8 mouse cellular contexts compared by ENCODE assay signal in the genomic region with DNA sequence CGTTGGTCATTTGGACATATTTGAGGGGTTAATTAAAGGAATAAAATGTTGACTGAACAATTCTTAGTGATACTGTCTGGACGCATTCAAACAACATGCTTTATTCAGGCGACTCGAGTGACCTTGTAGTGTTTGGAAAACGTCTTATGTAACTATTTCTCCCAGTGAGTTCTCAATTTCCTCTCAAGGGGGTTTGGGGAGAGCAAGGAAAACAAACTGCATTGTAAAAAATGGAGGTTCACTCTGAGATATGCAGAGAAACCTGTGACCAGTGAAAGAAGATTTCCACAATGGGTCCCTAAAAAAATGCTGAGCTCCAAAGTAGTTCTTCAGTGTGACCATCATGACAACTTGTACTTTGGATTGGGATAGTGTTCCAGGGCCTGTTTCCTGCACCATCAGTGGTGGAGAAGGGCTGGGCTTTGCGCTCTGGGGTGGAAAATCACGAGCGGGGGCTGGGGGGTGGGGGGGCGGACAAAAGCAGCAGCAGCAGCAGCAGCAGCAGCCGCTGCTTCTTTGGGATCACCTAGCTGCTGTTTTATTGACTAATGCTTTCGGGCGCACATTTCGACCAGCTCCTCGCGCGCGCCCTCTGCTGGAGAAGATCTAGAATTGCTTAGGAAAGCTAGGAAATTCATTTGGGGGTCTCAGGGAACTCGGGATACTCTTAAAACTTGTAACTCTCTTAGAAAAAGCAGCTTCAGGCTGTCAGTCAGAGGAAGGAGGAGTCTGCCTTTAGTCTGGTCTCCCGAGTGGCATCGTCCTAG.
DNase-seq lines count a peak whose midpoint lies in the region; ATAC-seq and TF ChIP-seq lines count a peak whose summit lies in the region.

No protein-coding gene starts in this region.

- TF ChIP-seq EP300 in liver, embryonic 14.5 days (IDR thresholded peaks at IDR 0.05; ENCODE audit: low read depth): no peak

- TF ChIP-seq CTCF in testis, adult 2 months (IDR thresholded peaks at IDR 0.05; ENCODE audit: control insufficient read depth, insufficient read depth, insufficient replicate concordance, low read depth, low read length): peak; percentile 79
- TF ChIP-seq CTCF in intestine, postnatal 0 days (IDR thresholded peaks at IDR 0.05; ENCODE audit: low read depth): peak; percentile 88
- peak; percentile 84 for TF ChIP-seq CTCF in liver, embryonic 14.5 days (IDR thresholded peaks at IDR 0.05; ENCODE audit: low read depth)
- TF ChIP-seq CTCF in thymus, adult 2 months (IDR thresholded peaks at IDR 0.05; ENCODE audit: borderline replicate concordance, control insufficient read depth, extremely low read depth, insufficient read depth, low read length, poor library complexity): peak; percentile 65; the same call in 1 of the 2 replicates

- TF ChIP-seq POLR2A in testis, adult 2 months (IDR thresholded peaks at IDR 0.05; ENCODE audit: control insufficient read depth, low read depth, low read length): no peak
- no peak for TF ChIP-seq POLR2A in thymus, adult 2 months (IDR thresholded peaks at IDR 0.05; ENCODE audit: control insufficient read depth, extremely low read depth, insufficient read depth, low read length, poor library complexity)

- H3K4me3 ChIP-seq in testis, adult 2 months (ENCODE audit: control insufficient read depth, low read depth, low read length): no peak overlapping the region; the same call in 1 of the 2 replicates
- H3K4me3 ChIP-seq in intestine, postnatal 0 days (ENCODE audit: low read depth, low read length): no peak overlapping the region; the same call in 1 of the 2 replicates
- H3K4me3 ChIP-seq in liver, embryonic 14.5 days (ENCODE audit: insufficient read depth in 1 of 2, low read depth in 2 of 2, low read length in 2 of 2): no peak overlapping the region
- no peak overlapping the region for H3K4me3 ChIP-seq in thymus, adult 2 months (ENCODE audit: control insufficient read depth, insufficient read depth, low read length)

- H3K9me3 ChIP-seq in intestine, postnatal 0 days (ENCODE audit: control insufficient read depth): no peaks in the 10 kb centered on the region
- no peaks in the 10 kb centered on the region for H3K9me3 ChIP-seq in liver, embryonic 14.5 days (ENCODE audit: control insufficient read depth, low read length)

- no peak for ATAC-seq in intestine, postnatal 0 days
- ATAC-seq in liver, embryonic 14.5 days (ENCODE audit: insufficient read depth): peak; percentile 29; the same call in 1 of the 2 replicates

- no peak overlapping the region for H3K9ac ChIP-seq in intestine, postnatal 0 days (ENCODE audit: low read depth, low read length)
- no peak overlapping the region for H3K9ac ChIP-seq in liver, embryonic 14.5 days (replicated peaks)

- H3K27ac ChIP-seq in testis, adult 2 months (ENCODE audit: control insufficient read depth, insufficient read depth, low read depth, low read length): no peak overlapping the region
- H3K27ac ChIP-seq in intestine, postnatal 0 days (ENCODE audit: low read depth, low read length): no peak overlapping the region
- H3K27ac ChIP-seq in liver, embryonic 14.5 days: no peak overlapping the region
- no peak overlapping the region for H3K27ac ChIP-seq in thymus, adult 2 months (ENCODE audit: control insufficient read depth, insufficient read depth, low read length)

- no peak for DNase-seq in testis, postnatal 14 days (ENCODE audit: low spot score)
- DNase-seq in cerebellum, adult 9-11 months: peak; percentile 7
- peak; percentile 23 for DNase-seq in gastrocnemius, postnatal 14 days
- no peak for DNase-seq in liver, embryonic 14.5 days (ENCODE audit: low read depth in 3 of 3, low spot score in 3 of 3)
- DNase-seq in neural tube, embryonic 10.5 days (ENCODE audit: extremely low spot score, low spot score): peak; percentile 75
- DNase-seq in thymus, adult 2 months: peak; percentile 26

- no peaks in the 10 kb centered on the region; the same call in 1 of the 2 replicates for H3K4me1 ChIP-seq in testis, adult 2 months (ENCODE audit: control insufficient read depth, insufficient read depth, low read length)
- no peaks in the 10 kb centered on the region for H3K4me1 ChIP-seq in intestine, postnatal 0 days (replicated peaks; ENCODE audit: control insufficient read depth, insufficient read depth, low read length)
- no peaks in the 10 kb centered on the region for H3K4me1 ChIP-seq in liver, embryonic 14.5 days (replicated peaks; ENCODE audit: control insufficient read depth in 2 of 2, insufficient read depth in 2 of 2, low read length in 1 of 2)
- H3K4me1 ChIP-seq in thymus, adult 2 months (replicated peaks; ENCODE audit: control insufficient read depth, insufficient read depth, low read length): no peaks in the 10 kb centered on the region

- no peaks in the 10 kb centered on the region for H3K27me3 ChIP-seq in testis, adult 2 months (ENCODE audit: control insufficient read depth, insufficient read depth, low read length)
- no peaks in the 10 kb centered on the region for H3K27me3 ChIP-seq in intestine, postnatal 0 days (replicated peaks; ENCODE audit: control insufficient read depth, insufficient read depth, low read length)
- no peaks in the 10 kb centered on the region for H3K27me3 ChIP-seq in liver, embryonic 14.5 days (ENCODE audit: control insufficient read depth, insufficient read depth, low read length)
- H3K27me3 ChIP-seq in thymus, adult 2 months (ENCODE audit: control insufficient read depth, insufficient read depth, low read length): no peaks in the 10 kb centered on the region

- H3K36me3 ChIP-seq in testis, adult 2 months (ENCODE audit: control insufficient read depth, insufficient read depth, low read length): no peaks in the 10 kb centered on the region
- H3K36me3 ChIP-seq in intestine, postnatal 0 days (ENCODE audit: control insufficient read depth, insufficient read depth): no peaks in the 10 kb centered on the region
- no peaks in the 10 kb centered on the region for H3K36me3 ChIP-seq in liver, embryonic 14.5 days (replicated peaks; ENCODE audit: control insufficient read depth, insufficient read depth, low read depth)
- H3K36me3 ChIP-seq in thymus, adult 2 months (ENCODE audit: control insufficient read depth, insufficient read depth, low read length): no peaks in the 10 kb centered on the region

- H3K4me2 ChIP-seq in intestine, postnatal 0 days (replicated peaks; ENCODE audit: low read depth): peak overlapping the region; percentile 59
- H3K4me2 ChIP-seq in liver, embryonic 14.5 days (ENCODE audit: low read depth): peak overlapping the region; percentile 42

- 6% methylated on average over 20 of the region's 20 CpGs for WGBS in intestine, postnatal 0 days
- whole genome bisulfite sequencing in liver, embryonic 14.5 days (ENCODE audit: insufficient replicate concordance): 7% methylated on average over 20 of the region's 20 CpGs
- 11% methylated on average over 20 of the region's 20 CpGs for WGBS in thymus, adult 2 months

- intact Hi-C loops in gastrocnemius, postnatal 14 days (cut with DNase I; ENCODE audit: low total_unique reads): loop anchor here (2.0 kb wide), 1 partner anchor 144 kb away; no protein-coding TSS in a partner anchor

Comparison
In these comparisons a context has a peak if more than half of its experiments do, and no peak if none do; other contexts are left out.
1. DNase-seq: peak in cerebellum, adult 9-11 months (single experiment), gastrocnemius, postnatal 14 days (single experiment), neural tube, embryonic 10.5 days (single experiment) and thymus, adult 2 months (single experiment); none in testis, postnatal 14 days (single experiment) and liver, embryonic 14.5 days (0 of 3).
2. Peak in every context shown above with its lines, with median percentiles within 50 percentile points of each other: CTCF ChIP-seq.